Comparison of ENCODE assay signal across 18 mouse cellular contexts in genomic region chr13:58534216-58534841, GRCm38 (mm10).
DNase-seq lines count a peak whose midpoint lies in the region; ATAC-seq lines count a peak whose summit lies in the region.
"Had no signal": no experiment of that assay in that cellular context is flagged by ENCODE, and none has a peak within 500 bp of the region (broad histone marks: within the 10 kb centered on the region; RNA-seq: fewer than 3 reads in every experiment).

No protein-coding gene starts in this region.

- no peak overlapping the region for H3K9ac ChIP-seq in embryonic facial prominence, embryonic 15.5 days
- H3K9ac ChIP-seq in intestine, embryonic 16.5 days (ENCODE audit: low read depth, low read length) = no peak overlapping the region; the same call in 1 of the 2 replicates
- no peak overlapping the region for H3K9ac ChIP-seq in hindbrain, embryonic 14.5 days
- H3K9ac ChIP-seq: forebrain, embryonic 13.5 days; liver, embryonic 15.5 days had no signal

- no peak overlapping the region for H3K4me2 ChIP-seq in embryonic facial prominence, embryonic 15.5 days (replicated peaks)
- H3K4me2 ChIP-seq in intestine, embryonic 16.5 days (ENCODE audit: low read depth, low read length) = no peak overlapping the region
- no peak overlapping the region for H3K4me2 ChIP-seq in hindbrain, embryonic 14.5 days (replicated peaks)
- H3K4me2 ChIP-seq: forebrain, embryonic 13.5 days; liver, embryonic 15.5 days had no signal

- no peaks in the 10 kb centered on the region for H3K36me3 ChIP-seq in embryonic facial prominence, embryonic 15.5 days
- H3K36me3 ChIP-seq in embryonic facial prominence, embryonic 10.5 days (replicated peaks) = no peaks in the 10 kb centered on the region
- H3K36me3 ChIP-seq in intestine, embryonic 16.5 days (ENCODE audit: control insufficient read depth, insufficient read depth, low read length) = no peaks in the 10 kb centered on the region
- H3K36me3 ChIP-seq in hindbrain, embryonic 14.5 days (replicated peaks; ENCODE audit: control insufficient read depth, insufficient read depth) = no peaks in the 10 kb centered on the region
- H3K36me3 ChIP-seq: limb, embryonic 10.5 days; liver, embryonic 15.5 days had no signal

- no peak for DNase-seq in embryonic facial prominence, embryonic 10.5 days (ENCODE audit: low spot score)
- peak; percentile 34 for DNase-seq in lung, postnatal 25 days (ENCODE audit: low spot score)
- no peak for DNase-seq in lung, postnatal 36 days
- DNase-seq in NIH3T3 (ENCODE audit: low read depth) = peak; percentile 84
- no peak for DNase-seq in frontal cortex, adult 2 months (ENCODE audit: extremely low spot score in 1 of 2, low spot score in 1 of 2)
- no peak for DNase-seq in hindbrain, embryonic 14.5 days (ENCODE audit: low spot score)
- DNase-seq: adrenal gland, adult 2 months; cerebellum, adult 9-11 months; heart, adult 2 months; heart, postnatal 36 days; kidney, postnatal 25 days; layer of hippocampus, postnatal 36 days; right cerebral cortex, adult 18-20 months had no signal

- ATAC-seq in embryonic facial prominence, embryonic 15.5 days (ENCODE audit: insufficient number of reproducible peaks, low FRiP score, low TSS enrichment, low read depth) = 0 out of 2 replicates have a peak, but pooled peaks have one; percentile 7
- peak; percentile 26 for ATAC-seq in intestine, embryonic 16.5 days
- no peak for ATAC-seq in hindbrain, embryonic 14.5 days (ENCODE audit: low FRiP score)
- ATAC-seq: forebrain, embryonic 13.5 days had no signal

- H3K9me3 ChIP-seq in embryonic facial prominence, embryonic 15.5 days (replicated peaks) = no peaks in the 10 kb centered on the region
- no peaks in the 10 kb centered on the region for H3K9me3 ChIP-seq in embryonic facial prominence, embryonic 10.5 days
- H3K9me3 ChIP-seq in intestine, embryonic 16.5 days (ENCODE audit: control insufficient read depth, low read length) = no peaks in the 10 kb centered on the region
- H3K9me3 ChIP-seq in hindbrain, embryonic 14.5 days (ENCODE audit: control insufficient read depth, low read length) = no peaks in the 10 kb centered on the region
- H3K9me3 ChIP-seq: forebrain, embryonic 13.5 days; limb, embryonic 10.5 days; liver, embryonic 15.5 days had no signal

- H3K27ac ChIP-seq in embryonic facial prominence, embryonic 15.5 days (replicated peaks) = no peak overlapping the region
- no peak overlapping the region for H3K27ac ChIP-seq in embryonic facial prominence, embryonic 10.5 days (replicated peaks)
- H3K27ac ChIP-seq in intestine, embryonic 16.5 days (ENCODE audit: low read length) = no peak overlapping the region
- H3K27ac ChIP-seq in hindbrain, embryonic 14.5 days = no peak overlapping the region
- H3K27ac ChIP-seq: forebrain, embryonic 13.5 days; heart, adult 2 months; limb, embryonic 10.5 days; liver, embryonic 15.5 days had no signal

- WGBS in embryonic facial prominence, embryonic 15.5 days = 61% methylated on average over 7 of the region's 7 CpGs
- 81% methylated on average over 7 of the region's 7 CpGs for WGBS in embryonic facial prominence, embryonic 10.5 days
- WGBS in intestine, embryonic 16.5 days = 60% methylated on average over 7 of the region's 7 CpGs
- WGBS in hindbrain, embryonic 14.5 days = 79% methylated on average over 7 of the region's 7 CpGs

- no peak overlapping the region for H3K4me3 ChIP-seq in embryonic facial prominence, embryonic 15.5 days (replicated peaks)
- no peak overlapping the region for H3K4me3 ChIP-seq in embryonic facial prominence, embryonic 10.5 days
- H3K4me3 ChIP-seq in intestine, embryonic 16.5 days (ENCODE audit: low read length) = no peak overlapping the region
- no peak overlapping the region for H3K4me3 ChIP-seq in hindbrain, embryonic 14.5 days (replicated peaks; ENCODE audit: low read length)
- H3K4me3 ChIP-seq: forebrain, embryonic 13.5 days; heart, adult 2 months; limb, embryonic 10.5 days; liver, embryonic 15.5 days had no signal

- H3K27me3 ChIP-seq in embryonic facial prominence, embryonic 15.5 days = no peaks in the 10 kb centered on the region
- no peaks in the 10 kb centered on the region for H3K27me3 ChIP-seq in embryonic facial prominence, embryonic 10.5 days (replicated peaks; ENCODE audit: low read depth, poor library complexity, severe bottlenecking)
- no peaks in the 10 kb centered on the region for H3K27me3 ChIP-seq in intestine, embryonic 16.5 days (replicated peaks; ENCODE audit: control insufficient read depth, insufficient read depth, low read length)
- no peaks in the 10 kb centered on the region for H3K27me3 ChIP-seq in hindbrain, embryonic 14.5 days (ENCODE audit: control insufficient read depth, insufficient read depth, low read length)
- H3K27me3 ChIP-seq: forebrain, embryonic 13.5 days; liver, embryonic 15.5 days had no signal

- no peaks in the 10 kb centered on the region for H3K4me1 ChIP-seq in embryonic facial prominence, embryonic 15.5 days
- H3K4me1 ChIP-seq in embryonic facial prominence, embryonic 10.5 days = peaks cover 15% of the 10 kb centered on the region; the same call in 1 of the 2 replicates
- no peaks in the 10 kb centered on the region for H3K4me1 ChIP-seq in intestine, embryonic 16.5 days (ENCODE audit: control insufficient read depth, insufficient read depth, low read length)
- no peaks in the 10 kb centered on the region for H3K4me1 ChIP-seq in hindbrain, embryonic 14.5 days (replicated peaks; ENCODE audit: control insufficient read depth, insufficient read depth, low read length)
- H3K4me1 ChIP-seq: forebrain, embryonic 13.5 days had no signal

Comparison
In these comparisons a context has a peak if more than half of its experiments do, and no peak if none do; other contexts are left out.
1. DNase-seq: peak in lung, postnatal 25 days (single experiment) and NIH3T3 (single experiment); none in embryonic facial prominence, embryonic 10.5 days (single experiment), lung, postnatal 36 days (single experiment), frontal cortex, adult 2 months (0 of 2) and hindbrain, embryonic 14.5 days (single experiment).